Mouse (Mus musculus): ENCODE measurements around the gene Thnsl1. TPM values are rescaled to one million over a fixed set of nuclear protein-coding genes. Genes with fewer than 3 reads are reported as not detected.
"Not testable (repeated sequence)": the region's sequence is repeated elsewhere in the genome, so short reads cannot be mapped to it uniquely, and the experiment has no call there.

The Thnsl1 gene
- total RNA-seq, 2 experiments from 2014 or later: 2.6 to 3.7 TPM

DNA sequence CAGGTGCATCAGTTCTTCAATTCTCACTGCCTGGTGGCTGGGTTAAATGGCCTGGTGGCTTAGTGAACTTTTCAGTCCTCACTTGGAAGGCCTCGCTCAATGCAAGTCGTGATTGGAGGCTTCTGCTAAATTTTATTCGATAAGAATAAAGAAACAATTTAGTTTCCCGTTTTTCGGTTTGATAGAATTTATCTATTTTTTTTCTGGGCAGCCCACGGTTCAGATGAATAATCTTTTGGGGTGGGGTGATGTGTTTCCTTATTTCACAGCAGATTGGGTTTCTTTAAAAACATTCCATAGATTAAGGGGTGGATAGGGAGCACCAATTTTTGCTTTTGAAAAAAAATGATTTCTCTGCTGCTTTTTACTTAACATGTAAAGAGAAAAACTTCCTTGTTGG lies 754 bp downstream of the Thnsl1 start:
- Histone ChIP-seq H3K4me3 (peak overlapping the region; percentile 94), H3K27ac (peak overlapping the region; percentile 90)
- intact Hi-C loops (cut with DNase I): no loop called here
- DNase-seq: no peak
- no peak for TF ChIP-seq CTCF (IDR thresholded peaks at IDR 0.05)

DNA sequence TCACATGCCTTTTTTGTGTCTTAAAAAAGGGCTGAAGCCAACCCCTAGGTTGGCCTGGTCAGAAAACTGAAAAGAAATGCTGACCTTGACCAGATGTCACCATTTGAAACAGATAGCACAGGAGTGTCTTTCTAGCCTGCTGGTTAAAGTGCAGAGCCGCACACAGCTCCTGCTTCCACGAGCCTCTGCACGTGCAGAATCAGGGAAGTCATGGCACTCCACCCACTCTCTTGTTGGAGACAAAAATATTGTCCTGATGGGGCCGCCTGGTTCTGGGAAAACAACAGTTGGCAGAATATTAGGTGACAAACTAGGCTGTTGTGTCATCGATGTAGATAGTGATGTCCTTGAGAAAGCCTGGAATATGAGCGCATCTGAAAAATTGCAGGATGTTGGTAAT lies 5.8 kb downstream of the Thnsl1 start:
- DNase-seq: no peak
- no peak for TF ChIP-seq CTCF (IDR thresholded peaks at IDR 0.05)
- H3K27ac ChIP-seq: no peak overlapping the region
- intact Hi-C loops (cut with DNase I): no loop called here
- no peak overlapping the region for H3K4me3 ChIP-seq

DNA sequence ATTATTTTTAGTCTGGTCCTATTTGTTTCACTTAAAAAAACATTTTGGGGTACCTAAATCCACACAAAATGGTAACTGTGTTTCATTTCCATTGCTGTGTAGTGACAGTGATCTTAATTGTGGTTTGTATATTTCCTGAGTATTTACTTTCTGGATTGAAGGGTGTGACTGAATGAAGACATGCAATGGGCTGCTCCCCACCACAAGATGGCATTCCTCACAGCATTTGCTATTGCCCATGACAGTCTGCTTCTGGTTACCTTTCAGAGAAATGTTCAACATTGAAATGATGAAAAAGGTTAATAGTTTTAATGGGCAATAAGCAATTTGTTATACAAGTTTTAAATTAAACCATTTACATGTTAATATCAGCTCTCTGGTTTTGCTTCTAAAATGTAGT lies 8.8 kb downstream of the Thnsl1 start:
- no peak for DNase-seq
- TF ChIP-seq CTCF (IDR thresholded peaks at IDR 0.05): peak; percentile 15; the same call in 1 of the 2 replicates
- H3K27ac ChIP-seq: no peak overlapping the region
- intact Hi-C loops (cut with DNase I): no loop called here
- H3K4me3 ChIP-seq: no peak overlapping the region

DNA sequence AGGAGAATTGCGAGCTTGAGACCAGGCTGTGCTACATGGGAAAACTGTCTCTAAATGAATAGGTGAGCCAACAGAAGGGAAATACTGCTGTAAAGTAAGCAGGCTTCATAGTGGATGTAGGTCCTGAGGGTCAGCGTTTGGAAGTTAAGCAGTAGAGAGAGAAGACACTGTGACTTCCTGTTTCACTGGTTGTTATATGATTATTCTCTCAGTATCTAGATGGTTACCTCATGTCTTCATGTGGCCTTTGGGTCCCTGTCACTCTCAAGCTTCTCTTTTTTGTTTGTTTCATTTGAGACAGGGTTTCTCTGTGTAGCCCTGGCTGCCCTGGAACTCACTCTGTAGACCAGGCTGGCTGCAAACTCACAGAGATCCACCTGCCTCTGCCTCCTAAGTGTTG lies 9.8 kb downstream of the Thnsl1 start:
- intact Hi-C loops (cut with DNase I): no loop called here
- no peak for DNase-seq
- Histone ChIP-seq H3K27ac (no peak overlapping the region), H3K4me3 (no peak overlapping the region)
- TF ChIP-seq CTCF (IDR thresholded peaks at IDR 0.05): no peak

DNA sequence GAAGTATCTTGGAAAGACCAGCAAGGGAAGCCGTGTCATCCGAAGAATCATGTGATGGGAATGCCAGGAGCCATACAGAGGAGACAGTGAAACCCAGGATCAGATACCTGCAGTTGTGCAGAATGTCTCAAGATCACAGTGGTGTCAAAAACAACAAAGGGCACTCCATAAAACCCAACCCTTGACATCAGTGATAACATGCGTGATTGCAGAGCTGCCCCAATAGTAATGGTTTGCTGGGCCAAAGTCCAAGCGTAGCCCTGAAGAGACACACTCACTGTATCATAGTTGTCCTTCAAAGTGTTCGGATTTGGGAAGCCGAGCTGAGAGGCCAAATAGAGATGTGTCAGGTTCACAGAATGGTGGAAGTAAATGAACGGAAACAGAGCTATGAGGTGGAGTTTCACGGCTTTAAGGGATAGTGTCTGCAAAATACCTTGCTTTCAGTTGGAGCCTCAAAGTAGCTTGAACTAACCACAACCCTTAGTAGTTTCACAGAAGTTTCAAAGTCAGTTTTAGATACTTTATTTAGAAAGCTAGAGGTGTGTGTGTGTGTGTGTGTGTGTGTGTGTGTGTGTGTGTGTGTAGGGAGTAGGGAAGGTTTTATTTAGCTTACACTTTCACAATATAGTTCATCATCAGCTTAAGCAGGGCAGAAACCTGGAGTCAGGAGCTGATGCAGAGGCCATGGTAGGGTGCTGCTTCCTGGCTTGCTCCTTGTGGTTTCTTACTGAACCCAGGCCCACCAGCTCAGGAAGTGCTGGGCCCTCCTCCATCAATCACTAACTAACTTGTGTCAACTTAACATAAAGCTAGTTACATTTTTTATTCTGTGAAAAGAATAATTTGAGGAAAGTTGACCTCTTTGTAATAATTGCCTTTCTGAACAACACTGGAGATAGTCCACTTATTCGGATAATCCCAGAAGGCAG lies 17.2 kb downstream of the Thnsl1 start:
- intact Hi-C loops (cut with DNase I): no loop called here
- no peak for DNase-seq
- TF ChIP-seq CTCF (IDR thresholded peaks at IDR 0.05): no peak
- H3K4me3 ChIP-seq: no peak overlapping the region
- no peak overlapping the region for H3K27ac ChIP-seq

DNA sequence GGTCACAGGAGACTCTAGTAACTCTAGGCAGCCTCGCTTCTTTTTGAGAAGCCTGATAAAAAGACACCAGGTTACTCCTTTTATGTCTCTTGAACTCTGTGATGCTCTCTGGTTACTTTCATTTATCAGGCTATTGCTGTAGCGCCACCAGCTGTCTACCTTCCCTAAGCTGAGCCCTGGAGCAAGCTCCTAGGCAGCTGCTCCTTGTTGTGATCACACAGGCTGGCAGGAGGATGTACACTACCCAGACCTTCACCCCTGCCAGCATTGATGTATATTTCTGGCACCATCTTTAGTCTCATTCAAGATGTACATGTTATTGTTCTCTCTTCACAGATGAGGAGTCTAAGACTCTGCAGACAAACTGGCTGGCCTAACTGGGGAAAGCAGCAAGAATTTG lies 24.8 kb downstream of the Thnsl1 start:
- TF ChIP-seq CTCF (IDR thresholded peaks at IDR 0.05): no peak
- no peak overlapping the region for H3K27ac ChIP-seq
- intact Hi-C loops (cut with DNase I): no loop called here
- DNase-seq: no peak
- H3K4me3 ChIP-seq: no peak overlapping the region

DNA sequence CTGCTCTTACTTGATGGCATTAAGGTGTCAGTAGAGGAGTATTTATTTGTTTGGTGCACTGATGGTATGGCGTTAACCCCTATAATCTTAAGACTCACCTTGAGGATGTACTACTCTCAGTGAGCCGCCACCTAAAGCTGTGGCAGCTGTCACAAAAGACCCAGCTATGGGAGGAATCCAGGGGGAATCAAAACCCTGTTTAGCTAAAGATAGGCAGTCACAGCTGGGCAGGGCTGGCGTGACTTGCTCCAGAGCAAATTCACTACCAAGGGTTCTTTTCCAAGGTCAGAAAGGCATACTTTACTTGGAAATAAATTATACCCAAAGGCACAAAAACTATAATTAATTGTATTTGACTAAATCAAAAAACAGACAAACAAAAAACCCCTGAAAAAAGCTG lies 25.6 kb downstream of the Thnsl1 start:
- H3K4me3 ChIP-seq: no peak overlapping the region
- TF ChIP-seq CTCF (IDR thresholded peaks at IDR 0.05): no peak
- intact Hi-C loops (cut with DNase I): no loop called here
- H3K27ac ChIP-seq: no peak overlapping the region
- no peak for DNase-seq

DNA sequence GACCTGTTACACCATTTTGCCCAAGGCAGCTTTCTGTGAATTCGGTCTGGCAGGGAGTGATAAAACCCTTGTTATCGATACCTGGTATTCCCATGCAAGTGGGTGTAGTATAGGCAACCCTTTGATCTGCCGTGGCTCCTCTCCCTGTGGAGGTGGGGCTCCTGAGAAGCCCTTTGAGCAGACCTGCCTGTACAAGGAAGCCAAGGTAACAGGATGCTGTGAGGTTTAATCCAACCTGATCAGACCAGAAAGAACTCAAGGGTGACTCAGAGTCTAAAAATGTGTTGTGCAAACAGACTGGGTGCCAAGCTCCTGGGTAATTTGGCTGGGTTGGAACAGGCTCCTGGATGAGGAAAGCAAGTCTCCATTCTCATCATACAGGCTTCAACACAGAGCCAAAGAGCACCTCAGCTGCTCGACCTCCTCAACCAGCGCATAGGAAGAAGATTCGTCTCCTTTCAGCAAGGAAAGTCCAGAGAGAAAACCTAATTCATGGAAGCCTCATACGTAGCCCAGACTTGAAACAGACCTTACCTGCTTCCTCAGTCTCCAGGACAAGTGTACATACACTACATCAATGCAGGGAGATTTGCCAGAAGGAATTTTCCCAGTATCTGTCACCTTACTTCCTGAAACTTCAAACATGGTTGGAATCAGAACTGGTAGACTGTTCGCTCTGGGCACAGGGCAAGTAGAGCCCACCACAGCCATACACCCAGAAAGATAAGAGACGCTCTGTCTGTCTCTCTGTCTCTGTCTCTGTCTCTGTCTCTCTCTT lies 29.5 kb downstream of the Thnsl1 start:
- intact Hi-C loops (cut with DNase I): no loop called here
- TF ChIP-seq CTCF (IDR thresholded peaks at IDR 0.05): no peak
- no peak overlapping the region for H3K4me3 ChIP-seq
- DNase-seq: no peak
- H3K27ac ChIP-seq: no peak overlapping the region

DNA sequence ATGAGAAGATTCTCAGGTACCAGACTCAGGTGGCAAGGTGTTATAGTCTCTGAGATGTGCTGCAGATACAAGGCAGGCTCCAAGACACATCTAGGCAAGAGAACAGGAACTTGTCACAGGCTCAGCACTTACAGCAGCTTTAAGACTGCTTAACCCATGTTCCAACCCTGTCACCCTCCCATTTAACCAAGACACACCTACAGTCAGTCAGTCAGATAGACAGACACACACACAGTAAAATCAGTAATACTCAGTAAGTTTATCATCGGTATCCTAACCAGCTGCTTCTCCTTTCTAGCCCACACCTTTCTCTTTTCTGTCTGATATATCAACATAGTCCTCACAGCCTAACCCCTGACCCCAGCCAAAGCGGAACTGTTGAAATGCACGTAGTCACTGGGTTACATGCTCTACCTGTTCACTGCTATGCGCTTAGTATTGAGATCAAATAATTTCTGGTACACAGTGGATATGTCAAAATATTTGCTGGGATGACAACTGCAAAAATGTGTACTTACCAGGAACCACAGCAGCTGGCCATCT lies 30.4 kb downstream of the Thnsl1 start:
- no peak for TF ChIP-seq CTCF (IDR thresholded peaks at IDR 0.05)
- Histone ChIP-seq H3K27ac (no peak overlapping the region), H3K4me3 (no peak overlapping the region)
- intact Hi-C loops (cut with DNase I): no loop called here
- DNase-seq: no peak

DNA sequence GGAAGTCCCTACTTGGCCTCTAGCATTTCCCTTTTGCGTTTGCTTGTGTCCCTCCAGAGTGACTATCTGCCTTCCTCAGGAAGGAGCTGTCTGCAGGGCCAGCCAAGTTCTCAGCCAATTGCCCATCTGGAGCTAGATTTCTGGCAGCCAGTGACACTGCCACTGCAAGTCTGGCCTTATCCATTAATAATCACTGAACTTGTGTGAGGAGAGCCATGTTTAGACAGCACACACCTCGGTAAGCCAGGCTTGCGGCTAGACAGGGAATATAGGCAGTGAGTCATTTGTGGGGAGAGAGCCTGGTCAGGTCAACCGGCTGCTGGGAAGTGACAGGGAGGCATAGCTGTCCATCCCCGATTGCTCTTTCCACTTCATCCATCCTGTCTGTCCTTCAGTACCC lies 31.3 kb downstream of the Thnsl1 start:
- DNase-seq: no peak
- TF ChIP-seq CTCF (IDR thresholded peaks at IDR 0.05): no peak
- H3K4me3 ChIP-seq: no peak overlapping the region
- intact Hi-C loops (cut with DNase I): no loop called here
- H3K27ac ChIP-seq: no peak overlapping the region

DNA sequence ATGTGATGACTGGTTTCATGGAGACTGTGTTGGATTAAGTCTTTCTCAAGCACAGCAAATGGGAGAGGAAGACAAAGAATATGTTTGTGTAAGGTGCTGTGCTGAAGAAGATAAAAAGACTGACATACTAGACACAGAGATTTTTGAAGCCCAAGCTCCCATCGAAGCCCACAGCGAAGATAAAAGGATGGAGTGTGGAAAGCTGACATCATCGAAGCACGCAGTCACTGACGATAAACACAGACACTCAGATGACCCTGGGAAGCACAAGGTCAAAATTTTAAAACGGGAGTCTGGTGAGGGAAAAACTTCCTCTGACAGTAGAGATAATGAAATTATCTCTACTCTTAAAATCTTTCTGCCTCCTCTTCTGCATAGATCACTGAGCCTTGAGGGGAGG lies 38.6 kb downstream of the Thnsl1 start:
- H3K4me3 ChIP-seq; H3K27ac ChIP-seq; intact Hi-C loops (cut with DNase I); DNase-seq: not testable (repeated sequence)

DNA sequence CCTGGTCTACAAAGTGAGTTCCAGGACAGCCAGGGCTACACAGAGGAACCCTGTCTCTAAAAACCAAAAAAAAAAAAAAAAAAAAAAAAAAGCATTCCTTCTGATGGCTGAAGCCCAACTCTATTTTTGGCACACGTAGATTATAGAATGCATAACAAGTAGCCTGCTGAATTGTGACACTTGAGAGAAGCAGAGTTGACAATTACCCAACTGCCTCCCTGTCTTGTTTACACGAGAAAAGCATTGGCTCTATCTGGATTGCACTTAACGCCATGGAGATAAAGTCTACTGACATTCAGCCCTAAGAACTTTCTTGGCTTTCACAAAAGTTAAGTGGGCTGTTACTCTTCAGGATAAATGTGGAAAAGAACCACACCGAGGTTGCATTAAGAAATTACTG lies 39.5 kb downstream of the Thnsl1 start:
- Histone ChIP-seq H3K27ac (no peak overlapping the region), H3K4me3 (no peak overlapping the region)
- no peak for TF ChIP-seq CTCF (IDR thresholded peaks at IDR 0.05)
- DNase-seq: no peak
- intact Hi-C loops (cut with DNase I): no loop called here

DNA sequence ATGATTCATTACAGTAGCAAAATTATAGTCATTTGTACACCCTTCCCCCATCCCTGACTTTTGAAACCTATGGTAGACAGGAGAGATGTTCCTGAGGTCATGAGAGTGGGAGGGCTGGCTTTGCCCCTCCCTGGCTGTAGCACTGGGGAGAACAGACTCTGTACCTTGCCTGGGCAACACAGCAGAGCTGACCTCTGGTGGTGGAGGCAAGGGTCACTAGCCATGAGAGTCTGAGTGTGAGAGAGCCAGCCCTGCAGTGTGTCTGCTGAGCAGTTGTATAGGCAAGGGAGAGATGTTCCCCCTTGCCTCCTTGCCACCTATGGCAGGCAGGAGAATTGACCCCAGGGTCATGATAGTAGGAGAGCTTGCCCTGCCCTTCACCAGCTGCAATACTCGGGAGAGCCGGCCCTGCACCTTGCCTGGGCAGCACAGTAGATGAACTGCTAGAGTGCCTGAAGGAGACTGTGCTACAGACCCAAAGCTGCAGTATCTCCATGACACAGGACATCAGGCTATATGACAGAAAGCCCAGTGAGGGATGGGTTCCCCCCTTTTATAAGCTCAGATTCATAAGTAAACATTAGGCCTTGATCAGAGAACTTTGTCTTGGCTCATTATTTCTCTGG lies 40.1 kb downstream of the Thnsl1 start:
- DNase-seq: no peak
- Histone ChIP-seq H3K27ac (no peak overlapping the region), H3K4me3 (no peak overlapping the region)
- TF ChIP-seq CTCF (IDR thresholded peaks at IDR 0.05): no peak
- intact Hi-C loops (cut with DNase I): no loop called here
